Mouse (Mus musculus): ENCODE data around the gene Runx2.

DNA sequence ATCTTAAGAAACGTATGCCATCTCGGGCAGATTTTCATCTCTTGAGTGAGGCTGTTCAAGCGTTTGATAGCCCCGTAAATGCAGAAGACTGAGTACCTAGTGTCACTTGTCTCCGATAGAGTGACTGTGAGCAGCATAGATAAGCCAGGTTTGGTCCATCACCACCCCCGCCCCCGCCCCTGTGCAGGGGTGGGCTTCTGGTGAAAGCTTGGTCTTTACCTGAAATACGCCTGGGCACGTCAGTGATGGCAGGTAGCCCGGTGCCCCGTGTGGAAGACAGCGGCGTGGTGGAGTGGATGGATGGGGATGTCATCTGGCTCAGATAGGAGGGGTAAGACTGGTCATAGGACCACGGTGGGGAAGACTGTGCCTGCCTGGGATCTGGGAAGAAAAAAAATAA, 175.2 kb downstream of the Runx2 start:
- TF ChIP-seq MAFK (IDR thresholded peaks at IDR 0.05; ENCODE audit: borderline replicate concordance, low read depth, low read length) (no peak), CTCF (IDR thresholded peaks at IDR 0.05 in 2 of 3, conservative IDR thresholded peaks at IDR 0.05 in 1 of 3; ENCODE audit: control insufficient read depth in 1 of 3, insufficient read depth in 1 of 3, low read depth in 2 of 3, low read length in 3 of 3, poor library complexity in 1 of 3, severe bottlenecking in 1 of 3) (no peak), ZMIZ1 (IDR thresholded peaks at IDR 0.05; ENCODE audit: low read depth, low read length) (no peak), BHLHE40 (IDR thresholded peaks at IDR 0.05; ENCODE audit: borderline replicate concordance, low read depth, low read length) (no peak), HCFC1 (IDR thresholded peaks at IDR 0.05; ENCODE audit: low read depth, low read length) (no peak), POLR2A (IDR thresholded peaks at IDR 0.05; ENCODE audit: control insufficient read depth in 1 of 2, insufficient read depth in 1 of 2, low read depth in 1 of 2, low read length in 2 of 2, poor library complexity in 1 of 2) (no peak), MAX (IDR thresholded peaks at IDR 0.05; ENCODE audit: low read length) (no peak), EP300 (IDR thresholded peaks at IDR 0.05; ENCODE audit: low read depth in 1 of 2, low read length in 2 of 2) (no peak), POLR2AphosphoS2 (IDR thresholded peaks at IDR 0.05; ENCODE audit: low read length) (no peak), SIN3A (IDR thresholded peaks at IDR 0.05; ENCODE audit: low read length) (no peak), ZC3H11A (IDR thresholded peaks at IDR 0.05; ENCODE audit: low read depth, low read length) (no peak), TAL1 (IDR thresholded peaks at IDR 0.05; ENCODE audit: low read length) (no peak), E2F4 (IDR thresholded peaks at IDR 0.05; ENCODE audit: borderline replicate concordance, low read depth, low read length) (no peak), ETS1 (IDR thresholded peaks at IDR 0.05; ENCODE audit: low read depth, low read length) (no peak)
